Mouse (Mus musculus) ES-Bruce4 (cell line): ENCODE data around the gene Arhgap21.

Source experiments
- CTCF ChIP-seq: IDR thresholded peaks from one replicate; pipeline ENCODE4 v1.8.1; 2011; ENCODE audit warnings: low read depth, low read length
- EP300 ChIP-seq: IDR thresholded peaks from 2 replicates; pipeline ENCODE4 v1.6.1; 2011; ENCODE audit warnings: low read depth, low read length; ENCODE audit not compliant: insufficient read depth

DNA sequence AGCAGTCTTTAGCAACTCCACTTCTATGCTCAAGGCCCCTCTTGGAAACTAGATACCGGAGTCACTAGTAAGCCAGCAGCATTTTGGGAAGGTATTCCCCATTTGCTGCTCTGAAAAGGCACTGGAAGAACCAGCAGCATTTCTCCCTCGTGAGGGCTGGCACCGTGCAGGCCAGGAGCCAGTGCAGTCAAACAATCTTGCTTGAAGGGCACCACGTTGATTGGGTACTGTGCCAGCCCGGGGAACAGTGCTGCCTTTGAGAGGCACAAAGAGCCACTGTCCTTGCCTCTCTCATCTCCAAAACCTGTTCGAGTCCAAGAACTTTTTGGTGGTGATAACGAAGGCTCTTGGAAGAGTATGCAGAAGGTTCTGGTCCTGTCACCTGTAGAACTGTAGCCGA, 33.9 kb upstream of the Arhgap21 start:
- TF ChIP-seq EP300 (no peak), CTCF (no peak)
